Mouse (Mus musculus) intestine, postnatal 0 days (tissue): ENCODE measurements around the gene Mtfmt. TPM values are rescaled to one million over a fixed set of nuclear protein-coding genes. Genes with fewer than 3 reads are reported as not detected.

Experiments used
- ATAC-seq: fragments of 200-750 bp; cut with Nextera tagmentation; 2 replicates; pipeline ENCODE4 v1.8.0; 2017; ENCODE audit warnings: mild to moderate bottlenecking, moderate TSS enrichment, moderate library complexity
- H3K27ac ChIP-seq: fragments of 300-500 bp; sonication (generic); 2 replicates; pipeline ENCODE4 v1.5.1; 2014; ENCODE audit warnings: mild to moderate bottlenecking, low read depth, low read length, moderate library complexity
- H3K27me3 ChIP-seq: fragments of 300-500 bp; sonication (generic); replicated peaks from 2 replicates; pipeline ENCODE4 v1.6.1; 2014; ENCODE audit warnings: low read length, mixed read lengths; ENCODE audit not compliant: control insufficient read depth, insufficient read depth
- H3K36me3 ChIP-seq: fragments of 300-500 bp; sonication (generic); 2 replicates; pipeline ENCODE4 v1.6.1; 2014; ENCODE audit warnings: mild to moderate bottlenecking, moderate library complexity; ENCODE audit not compliant: control insufficient read depth, insufficient read depth
- H3K4me1 ChIP-seq: fragments of 300-500 bp; sonication (generic); replicated peaks from 2 replicates; pipeline ENCODE4 v1.6.1; 2014; ENCODE audit warnings: antibody characterized with exemption, low read length, mixed read lengths; ENCODE audit not compliant: control insufficient read depth, insufficient read depth
- H3K4me2 ChIP-seq: fragments of 300-500 bp; sonication (generic); replicated peaks from 2 replicates; pipeline ENCODE4 v1.6.1; 2014; ENCODE audit warnings: low read depth, mild to moderate bottlenecking, moderate library complexity
- H3K4me3 ChIP-seq: fragments of 300-500 bp; sonication (generic); 2 replicates; pipeline ENCODE4 v1.5.1; 2014; ENCODE audit warnings: low read depth, low read length
- H3K9ac ChIP-seq: fragments of 300-500 bp; sonication (generic); 2 replicates; pipeline ENCODE4 v1.6.1; 2014; ENCODE audit warnings: mild to moderate bottlenecking, low read depth, low read length
- H3K9me3 ChIP-seq: fragments of 300-500 bp; sonication (generic); 2 replicates; pipeline ENCODE4 v1.6.1; 2016; ENCODE audit warnings: mixed run types; ENCODE audit not compliant: control insufficient read depth
- CTCF ChIP-seq: sonication (generic); IDR thresholded peaks from 2 replicates; pipeline ENCODE4 v1.5.1; 2016; ENCODE audit warnings: low read depth, mild to moderate bottlenecking, control low read depth, antibody characterized with exemption, moderate library complexity
- WGBS: fragments of 180-500 bp; shearing (Covaris S2); extraction: QIAGEN DNeasy Blood & Tissue Kit; methylation state at CpG from one replicate; pipeline ENCODE4 v1.1.7; 2014; 5-methylcytosine and 5-hydroxymethylcytosine counted together
- polyA plus RNA-seq: library from polyadenylated mRNA; unstranded; fragments of >200 nt; fragmentation: Nextera tagmentation; extraction: Ambion mirVana; gene quantifications from 2 replicates; pipeline ENCODE4 v1.2.1, GENCODE M21; 2015

The Mtfmt gene
- polyA plus RNA-seq, 1 experiment from 2014 or later = 14.8 TPM

- Histone ChIP-seq H3K4me2 (no peak overlapping the region), H3K4me1 (no peaks in the 10 kb centered on the region), H3K36me3 (no peaks in the 10 kb centered on the region), H3K27ac (no peak overlapping the region), H3K4me3 (no peak overlapping the region), H3K9ac (no peak overlapping the region), H3K27me3 (no peaks in the 10 kb centered on the region), H3K9me3 (no peaks in the 10 kb centered on the region)
- 92% methylated on average over 5 of the region's 5 CpGs for WGBS
- TF ChIP-seq CTCF = no peak
- ATAC-seq = no peak
Observed at GRCm38 (mm10) chr9:65430921-65431320, 4.7 kb upstream of the Mtfmt start.

GRCm38 (mm10) chr9:65432236-65432635 is 3.3 kb upstream of the Mtfmt start:
- 0 out of 2 replicates have a peak, but pooled peaks have one; percentile 20 for ATAC-seq
- Histone ChIP-seq H3K27me3 (no peaks in the 10 kb centered on the region), H3K9me3 (no peaks in the 10 kb centered on the region), H3K9ac (no peak overlapping the region), H3K27ac (no peak overlapping the region), H3K4me2 (no peak overlapping the region), H3K4me3 (no peak overlapping the region), H3K4me1 (no peaks in the 10 kb centered on the region), H3K36me3 (no peaks in the 10 kb centered on the region)
- TF ChIP-seq CTCF = peak; percentile 92
- under 1% methylated on average over 3 of the region's 3 CpGs for WGBS

GRCm38 (mm10) chr9:65434140-65434539 is 1.4 kb upstream of the Mtfmt start:
- Histone ChIP-seq H3K9ac (no peak overlapping the region), H3K9me3 (no peaks in the 10 kb centered on the region), H3K4me2 (no peak overlapping the region), H3K36me3 (no peaks in the 10 kb centered on the region; the same call in 1 of the 2 replicates), H3K27ac (no peak overlapping the region), H3K4me1 (no peaks in the 10 kb centered on the region), H3K27me3 (no peaks in the 10 kb centered on the region), H3K4me3 (no peak overlapping the region)
- 68% methylated on average over 5 of the region's 5 CpGs for WGBS
- TF ChIP-seq CTCF = peak; percentile 69
- ATAC-seq = no peak

GRCm38 (mm10) chr9:65435211-65435610 is 371 bp upstream of the Mtfmt start:
- Histone ChIP-seq H3K27ac (no peak overlapping the region), H3K4me1 (no peaks in the 10 kb centered on the region), H3K4me3 (peak overlapping the region; percentile 96; the same call in 1 of the 2 replicates), H3K4me2 (no peak overlapping the region), H3K9me3 (no peaks in the 10 kb centered on the region), H3K27me3 (no peaks in the 10 kb centered on the region), H3K36me3 (peaks cover 2% of the 10 kb centered on the region; the same call in 1 of the 2 replicates), H3K9ac (no peak overlapping the region)
- 67% methylated on average over 4 of the region's 4 CpGs for WGBS
- no peak for ATAC-seq
- TF ChIP-seq CTCF = no peak

GRCm38 (mm10) chr9:65444692-65445091 is 9.1 kb downstream of the Mtfmt start:
- ATAC-seq = no peak
- TF ChIP-seq CTCF = peak; percentile 27; the same call in 1 of the 2 replicates
- Histone ChIP-seq H3K27me3 (no peaks in the 10 kb centered on the region), H3K9ac (no peak overlapping the region), H3K4me3 (no peak overlapping the region), H3K27ac (no peak overlapping the region), H3K9me3 (no peaks in the 10 kb centered on the region), H3K4me2 (no peak overlapping the region), H3K36me3 (peaks cover 71% of the 10 kb centered on the region), H3K4me1 (no peaks in the 10 kb centered on the region)
- WGBS = 92% methylated on average over 4 of the region's 4 CpGs

GRCm38 (mm10) chr9:65447951-65448350 is 12.4 kb downstream of the Mtfmt start:
- Histone ChIP-seq H3K9me3 (no peaks in the 10 kb centered on the region), H3K9ac (no peak overlapping the region), H3K27ac (no peak overlapping the region), H3K4me3 (no peak overlapping the region), H3K4me1 (no peaks in the 10 kb centered on the region), H3K4me2 (no peak overlapping the region), H3K36me3 (peaks cover 79% of the 10 kb centered on the region), H3K27me3 (no peaks in the 10 kb centered on the region)
- TF ChIP-seq CTCF = no peak
- ATAC-seq = no peak
- 89% methylated on average over 6 of the region's 6 CpGs for WGBS

- no peak overlapping the region for H3K4me3 ChIP-seq
- H3K4me1 ChIP-seq = peaks cover 10% of the 10 kb centered on the region
- H3K27ac ChIP-seq = no peak overlapping the region
- H3K9ac ChIP-seq = no peak overlapping the region
- 65% methylated on average over 2 of the region's 2 CpGs for WGBS
- H3K9me3 ChIP-seq = no peaks in the 10 kb centered on the region
- H3K36me3 ChIP-seq = no peaks in the 10 kb centered on the region
- TF ChIP-seq CTCF = no peak
- no peaks in the 10 kb centered on the region for H3K27me3 ChIP-seq
- H3K4me2 ChIP-seq = no peak overlapping the region
- no peak for ATAC-seq
Observed at GRCm38 (mm10) chr9:65458975-65459374, 23.4 kb downstream of the Mtfmt start.
